Mouse (Mus musculus): ENCODE measurements around the gene Mdga1.
A peak's percentile ranks its signal among the peaks of the same experiment; 100 is the strongest.

The Mdga1 gene

GRCm38 (mm10) chr17:29887881-29888826 is 81.7 kb downstream of the Mdga1 start:
- DNase-seq (ENCODE audit: extremely low read depth, low read depth, low spot score), result no peak

- no peak for DNase-seq (ENCODE audit: extremely low read depth, low read depth, low spot score)
Observed at GRCm38 (mm10) chr17:29887271-29887880, 82.5 kb downstream of the Mdga1 start.

- no peak for DNase-seq (ENCODE audit: extremely low read depth, low read depth, low spot score)
Observed at GRCm38 (mm10) chr17:29886655-29887251, 83.1 kb downstream of the Mdga1 start.

GRCm38 (mm10) chr17:29886061-29886460 is 83.8 kb downstream of the Mdga1 start:
- no peak for DNase-seq (ENCODE audit: extremely low read depth, low read depth, low spot score)

GRCm38 (mm10) chr17:29884596-29884995 is 85.3 kb downstream of the Mdga1 start:
- no peak for DNase-seq (ENCODE audit: extremely low read depth, low read depth, low spot score)

GRCm38 (mm10) chr17:29883351-29883750 is 86.5 kb downstream of the Mdga1 start:
- no peak for DNase-seq (ENCODE audit: extremely low read depth, low read depth, low spot score)

GRCm38 (mm10) chr17:29882885-29883284 is 87.0 kb downstream of the Mdga1 start:
- no peak for DNase-seq (ENCODE audit: extremely low read depth, low read depth, low spot score)

- DNase-seq (ENCODE audit: extremely low read depth, low read depth, low spot score), result no peak
Observed at GRCm38 (mm10) chr17:29880251-29880650, 89.6 kb downstream of the Mdga1 start.

GRCm38 (mm10) chr17:29878990-29879389 is 90.9 kb downstream of the Mdga1 start:
- no peak for DNase-seq (ENCODE audit: extremely low read depth, low read depth, low spot score)

GRCm38 (mm10) chr17:29874082-29874679 is 95.7 kb downstream of the Mdga1 start:
- DNase-seq (ENCODE audit: extremely low read depth, low read depth, low spot score), result no peak

- DNase-seq (ENCODE audit: extremely low read depth, low read depth, low spot score), result no peak
Observed at GRCm38 (mm10) chr17:29873580-29874015, 96.3 kb downstream of the Mdga1 start.

- DNase-seq (ENCODE audit: extremely low read depth, low read depth, low spot score), result no peak
Observed at GRCm38 (mm10) chr17:29870316-29870715, 99.6 kb downstream of the Mdga1 start.

GRCm38 (mm10) chr17:29865914-29866313 is 104.0 kb downstream of the Mdga1 start:
- no peak for DNase-seq (ENCODE audit: extremely low read depth, low read depth, low spot score)

- no peak for DNase-seq (ENCODE audit: extremely low read depth, low read depth, low spot score)
Observed at GRCm38 (mm10) chr17:29864440-29864839, 105.4 kb downstream of the Mdga1 start.

GRCm38 (mm10) chr17:29859788-29860283 is 110.1 kb downstream of the Mdga1 start:
- DNase-seq (ENCODE audit: extremely low read depth, low read depth, low spot score), result peak; percentile 13

GRCm38 (mm10) chr17:29858764-29859163 is 111.1 kb downstream of the Mdga1 start:
- DNase-seq (ENCODE audit: extremely low read depth, low read depth, low spot score), result no peak

- no peak for DNase-seq (ENCODE audit: extremely low read depth, low read depth, low spot score)
Observed at GRCm38 (mm10) chr17:29855702-29856580, 113.9 kb downstream of the Mdga1 start.

GRCm38 (mm10) chr17:29854835-29855234 is 115.1 kb downstream of the Mdga1 start:
- no peak for DNase-seq (ENCODE audit: extremely low read depth, low read depth, low spot score)

GRCm38 (mm10) chr17:29854388-29854787 is 115.5 kb downstream of the Mdga1 start:
- DNase-seq (ENCODE audit: extremely low read depth, low read depth, low spot score), result no peak

- no peak for DNase-seq (ENCODE audit: extremely low read depth, low read depth, low spot score)
Observed at GRCm38 (mm10) chr17:29852846-29853486, 116.9 kb downstream of the Mdga1 start.
